Mouse (Mus musculus) hematopoietic multipotent progenitor cell, adult 10-12 weeks (in vitro differentiated cells): ENCODE results near the gene B3gnt3. TPM values are rescaled to one million over a fixed set of nuclear protein-coding genes. Genes with fewer than 3 reads are reported as not detected.

Experiments used
- polyA plus RNA-seq: library from polyadenylated mRNA; stranded (reverse); fragments of >175 nt; gene quantifications from 2 replicates; pipeline ENCODE4 v1.2.3, GENCODE M21; 2012; ENCODE audit warnings: low replicate concordance

Gene B3gnt3
- polyA plus RNA-seq = 0.63 and 2.8 TPM in 2 replicates

DNA sequence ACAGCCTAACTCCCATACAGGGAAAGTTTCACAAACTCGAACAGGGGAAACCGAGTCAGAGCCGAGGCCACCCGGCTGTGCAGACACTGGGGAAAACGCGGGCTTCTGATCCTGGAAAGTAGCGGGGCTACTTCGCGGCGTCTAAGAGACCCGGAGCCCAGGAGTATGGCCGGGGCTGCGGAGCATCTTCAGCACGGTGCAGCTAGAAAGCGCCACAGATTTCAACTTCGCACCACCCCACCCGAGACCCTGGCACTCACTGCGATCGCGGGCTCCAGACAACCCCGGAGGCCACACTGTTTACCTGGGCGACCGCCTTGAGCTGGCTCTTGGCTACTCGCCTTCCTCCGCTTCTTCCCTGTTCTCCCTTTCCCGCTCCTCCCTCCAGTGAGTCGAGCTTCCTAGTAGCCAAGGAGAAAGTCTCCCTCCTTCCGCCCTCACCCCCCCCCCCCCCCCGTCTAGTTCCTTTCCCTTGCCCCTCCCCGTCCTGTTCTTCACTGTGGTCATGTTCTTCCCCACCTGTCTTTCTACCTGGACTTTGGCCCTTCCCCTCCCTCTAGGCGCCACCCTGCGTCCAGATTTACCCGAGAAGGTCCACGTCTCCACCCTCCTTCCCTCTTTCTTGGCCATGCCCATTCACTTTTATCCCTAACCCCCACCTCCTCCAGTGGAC, at the start of gene B3gnt3:
TSS of gene B3gnt3 (minus strand) at position 376 of the 673 bp plus-strand sequence.

DNA sequence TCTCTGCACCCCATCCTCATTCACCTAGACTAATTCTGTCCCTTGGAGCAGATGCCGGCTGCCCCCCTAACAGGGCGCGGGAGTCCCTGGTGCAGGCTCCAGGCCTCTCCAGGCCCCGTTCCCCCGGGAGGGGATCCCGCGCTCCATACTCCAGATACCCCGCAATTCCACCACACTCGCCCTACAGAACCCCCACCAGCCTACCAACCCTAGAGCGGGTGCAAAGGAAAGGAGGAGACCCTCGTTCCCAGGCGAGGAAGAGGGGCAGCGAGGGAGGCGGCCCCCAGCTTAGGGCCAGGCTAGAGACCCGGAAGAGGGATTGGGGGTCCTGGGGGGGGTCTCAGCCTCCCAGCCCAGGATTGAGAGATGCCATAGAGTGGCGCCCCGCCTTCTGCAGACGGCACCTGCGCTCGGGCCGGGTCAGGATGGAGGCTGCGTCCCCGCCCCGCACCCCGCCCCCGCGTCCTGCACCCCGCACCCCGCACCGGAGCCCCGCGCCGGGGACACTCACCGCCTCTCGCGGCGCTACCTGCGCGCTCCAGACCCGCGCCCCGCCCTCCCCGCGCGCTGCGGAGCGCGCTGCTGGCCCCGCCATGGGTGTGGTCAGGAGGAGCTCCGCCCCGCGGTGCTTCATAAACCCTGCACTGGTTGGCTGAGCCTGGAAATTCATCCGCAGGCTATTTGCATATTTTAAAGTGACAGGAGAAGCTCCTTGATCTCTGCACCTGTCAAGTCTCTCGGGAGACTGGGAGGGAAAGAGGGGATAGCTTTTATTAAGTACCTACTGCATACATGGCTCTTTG, 23.7 kb upstream of the B3gnt3 start, which contains the start of gene Fcho1:
TSS of gene Fcho1 (minus strand) at position 595 of the 803 bp plus-strand sequence.

DNA sequence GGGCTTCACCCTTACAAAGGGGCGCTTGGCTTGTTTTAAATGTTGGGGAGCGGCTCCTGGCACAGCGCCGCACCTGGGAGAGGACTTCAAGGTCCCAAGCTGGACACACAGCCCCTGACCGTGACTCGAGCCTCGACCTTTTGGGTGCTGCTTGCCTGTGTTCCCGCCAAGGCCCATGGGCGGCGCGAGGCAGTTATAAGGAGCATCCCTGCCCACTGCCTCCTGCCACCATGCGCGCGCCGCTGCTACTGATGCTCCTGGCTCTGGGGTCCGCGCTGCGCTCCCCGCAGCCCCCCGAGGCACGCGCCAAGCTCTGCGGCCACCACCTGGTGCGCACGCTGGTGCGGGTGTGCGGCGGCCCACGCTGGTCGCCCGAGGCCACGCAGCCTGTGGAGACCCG, 12.6 kb downstream of the B3gnt3 start, which contains the start of gene Insl3:
TSS of gene Insl3 (plus strand) at position 187 of the 400 bp plus-strand sequence.

DNA sequence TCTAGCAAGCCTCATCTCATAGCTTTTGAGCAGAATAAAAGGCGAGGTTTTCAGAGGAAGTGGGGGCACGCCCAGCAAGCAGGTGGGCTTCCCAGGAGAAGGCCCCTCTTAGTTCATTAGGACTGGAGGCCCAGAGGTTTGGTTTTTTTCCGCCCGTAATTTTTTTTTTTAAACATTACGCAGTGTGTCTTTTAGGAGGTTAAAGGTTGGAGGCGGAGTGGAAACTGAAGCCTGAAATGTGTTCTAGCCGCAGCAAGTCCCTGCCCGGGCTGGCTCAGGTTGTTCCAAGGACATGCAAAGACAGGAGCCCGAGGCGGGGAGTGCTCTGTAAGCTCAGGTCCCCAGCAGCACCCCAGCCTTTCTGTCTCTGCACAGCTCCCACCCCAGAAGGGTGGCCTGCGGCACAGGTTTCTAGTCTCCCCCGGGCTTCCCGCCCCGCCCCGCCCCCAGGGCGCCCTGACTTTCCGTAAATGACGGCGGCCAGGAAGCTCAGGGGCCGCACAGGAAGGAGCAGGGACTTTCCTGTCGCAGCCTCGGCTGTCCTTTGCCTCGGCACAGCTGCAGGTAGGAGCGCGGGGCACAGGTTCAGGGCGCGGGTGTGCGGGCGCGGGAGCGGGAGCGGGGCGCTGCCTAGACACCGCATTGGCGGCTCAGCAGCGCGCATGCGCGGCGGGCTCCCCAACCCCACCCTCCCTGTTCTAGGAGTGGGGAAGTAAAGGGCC, 25.4 kb downstream of the B3gnt3 start, which contains the start of gene Jak3:
TSS of gene Jak3 (plus strand) at position 277 of the 722 bp plus-strand sequence.

DNA sequence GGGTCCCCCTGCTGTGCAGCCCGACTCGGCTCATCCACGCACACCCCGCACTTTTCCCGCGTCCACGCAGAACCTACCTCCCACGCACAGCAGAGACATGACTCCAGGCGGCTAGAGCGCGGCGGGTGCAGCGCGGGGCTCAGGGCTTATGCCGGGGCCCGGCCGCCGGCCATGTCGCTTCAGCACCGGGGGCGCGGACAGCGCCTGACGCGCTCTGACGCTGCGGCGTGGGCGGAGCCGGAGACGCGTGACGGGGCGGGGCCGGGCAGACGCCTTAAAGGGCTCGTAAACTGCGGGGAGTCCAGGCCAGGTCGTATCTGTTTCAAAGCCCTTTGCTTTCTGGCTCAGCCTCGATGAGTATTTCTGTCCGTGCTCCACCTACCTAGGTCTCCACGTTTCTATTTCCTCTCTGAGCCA, 30.0 kb downstream of the B3gnt3 start, which contains the start of gene Unc13a:
TSS of gene Unc13a (minus strand) at position 209 of the 417 bp plus-strand sequence.

Other genes with a start within 250 kb of the B3gnt3 start
- gene Abhd8, start 238.1 kb downstream of the B3gnt3 start, polyA plus RNA-seq = 63.5 and 128 TPM in 2 replicates
- gene Mrpl34, start 236.8 kb downstream of the B3gnt3 start, polyA plus RNA-seq = 62.6 and 70.7 TPM in 2 replicates
- 230 and 542 TPM in 2 replicates for gene Dda1, start 232.6 kb downstream of the B3gnt3 start, polyA plus RNA-seq
- 8.3 and 23.9 TPM in 2 replicates for gene Ano8, start 215.8 kb downstream of the B3gnt3 start, polyA plus RNA-seq
- 21.2 and 52.5 TPM in 2 replicates for gene Gtpbp3, start 213.7 kb downstream of the B3gnt3 start, polyA plus RNA-seq
- gene Plvap, start 190.0 kb downstream of the B3gnt3 start, polyA plus RNA-seq = 7.0 and 42.5 TPM in 2 replicates
- gene Ccdc194, start 176.1 kb downstream of the B3gnt3 start, polyA plus RNA-seq = 0.10 TPM in 1 of 2 replicates, not detected in the other
- gene Bst2, start 164.3 kb downstream of the B3gnt3 start, polyA plus RNA-seq = 136 and 509 TPM in 2 replicates
- gene Mvb12a, start 158.9 kb downstream of the B3gnt3 start, polyA plus RNA-seq = 126 and 231 TPM in 2 replicates
- 0.84 and 2.7 TPM in 2 replicates for gene Tmem221, start 142.9 kb downstream of the B3gnt3 start, polyA plus RNA-seq
- 0.04 TPM in 1 of 2 replicates, not detected in the other for gene Nxnl1, start 135.2 kb downstream of the B3gnt3 start, polyA plus RNA-seq
- 14.2 and 19.8 TPM in 2 replicates for gene Slc27a1, start 132.9 kb downstream of the B3gnt3 start, polyA plus RNA-seq
- gene Pgls, start 109.6 kb downstream of the B3gnt3 start, polyA plus RNA-seq = 279 and 289 TPM in 2 replicates
- 109 and 215 TPM in 2 replicates for gene Fam129c, start 104.1 kb downstream of the B3gnt3 start, polyA plus RNA-seq
- gene Colgalt1, start 90.8 kb downstream of the B3gnt3 start, polyA plus RNA-seq = 60.9 and 103 TPM in 2 replicates
- gene Unc13a, start 30.0 kb downstream of the B3gnt3 start, polyA plus RNA-seq = 0.42 and 0.58 TPM in 2 replicates
- gene Jak3, start 25.5 kb downstream of the B3gnt3 start, polyA plus RNA-seq = 114 and 286 TPM in 2 replicates
- 77.9 and 105 TPM in 2 replicates for gene Insl3, start 12.6 kb downstream of the B3gnt3 start, polyA plus RNA-seq
- 265 and 572 TPM in 2 replicates for gene Fcho1, start 23.9 kb upstream of the B3gnt3 start, polyA plus RNA-seq
- 0.77 and 2.1 TPM in 2 replicates for gene Zfp709, start 180.2 kb upstream of the B3gnt3 start, polyA plus RNA-seq
- gene Zfp882, start 206.8 kb upstream of the B3gnt3 start, polyA plus RNA-seq = 0.92 and 1.9 TPM in 2 replicates
- gene Zfp617, start 206.8 kb upstream of the B3gnt3 start, polyA plus RNA-seq = 0.99 and 4.0 TPM in 2 replicates
- 0.74 and 5.6 TPM in 2 replicates for gene Zfp961, start 249.2 kb upstream of the B3gnt3 start, polyA plus RNA-seq